Mouse (Mus musculus) layer of hippocampus, postnatal 36 days (tissue): Measurements from ENCODE around the gene Dusp5. TPM values are rescaled to one million over a fixed set of nuclear protein-coding genes. Genes with fewer than 3 reads are reported as not detected.
"Not testable (repeated sequence)": the region's sequence is repeated elsewhere in the genome, so short reads cannot be mapped to it uniquely, and the experiment has no call there.

ENCODE experiments used
- DNase-seq, 2 experiments: peaks; one replicate each; pipeline ENCODE4 v3.0.0; 2022
- total RNA-seq, 2 experiments: library from RNA; stranded (reverse); gene quantifications; 2 replicates each; pipeline ENCODE4 v1.2.3; 2021

Gene Dusp5
- 10 to 100 TPM; 23.6 to 27.0 TPM for total RNA-seq

DNA sequence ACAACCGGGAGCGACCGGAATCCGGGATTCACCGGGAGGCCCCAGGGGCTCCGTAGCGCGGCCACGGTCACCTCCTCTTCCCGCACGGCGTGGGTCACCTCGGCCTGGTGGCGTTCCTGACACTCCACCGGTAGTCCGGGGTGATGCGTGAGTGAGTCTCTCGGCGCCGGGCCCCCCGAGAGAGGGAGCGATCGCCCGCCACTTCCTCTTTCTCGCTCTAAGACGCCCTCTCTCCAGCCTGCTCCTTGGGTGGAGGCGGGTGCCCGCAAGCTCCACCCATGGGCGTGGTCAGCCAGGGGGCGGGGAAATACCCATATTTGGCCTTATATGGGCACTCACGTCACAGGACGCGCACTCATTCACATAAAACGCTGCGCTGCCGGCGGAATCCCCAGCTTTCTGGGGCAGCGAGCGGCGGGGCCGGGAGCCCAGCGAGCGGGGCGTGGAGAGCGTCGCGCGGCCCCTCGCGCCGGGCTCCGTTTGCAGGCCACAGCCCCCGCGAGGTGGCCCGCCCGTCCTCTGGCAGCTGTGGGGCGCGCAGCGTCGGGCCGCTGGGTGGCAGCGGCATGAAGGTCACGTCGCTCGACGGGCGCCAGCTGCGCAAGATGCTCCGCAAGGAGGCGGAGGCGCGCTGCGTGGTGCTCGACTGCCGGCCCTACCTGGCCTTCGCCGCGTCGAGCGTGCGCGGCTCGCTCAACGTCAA, at the start of gene Dusp5:
Dusp5 (plus strand) TSS at position 358 of the 703 bp plus-strand sequence.
- DNase-seq, result peak; percentile 94 to 96

GRCm38 (mm10) chr19:53479590-53479989, 49.3 kb upstream of the Dusp5 start:
- DNase-seq, result no peak

DNA sequence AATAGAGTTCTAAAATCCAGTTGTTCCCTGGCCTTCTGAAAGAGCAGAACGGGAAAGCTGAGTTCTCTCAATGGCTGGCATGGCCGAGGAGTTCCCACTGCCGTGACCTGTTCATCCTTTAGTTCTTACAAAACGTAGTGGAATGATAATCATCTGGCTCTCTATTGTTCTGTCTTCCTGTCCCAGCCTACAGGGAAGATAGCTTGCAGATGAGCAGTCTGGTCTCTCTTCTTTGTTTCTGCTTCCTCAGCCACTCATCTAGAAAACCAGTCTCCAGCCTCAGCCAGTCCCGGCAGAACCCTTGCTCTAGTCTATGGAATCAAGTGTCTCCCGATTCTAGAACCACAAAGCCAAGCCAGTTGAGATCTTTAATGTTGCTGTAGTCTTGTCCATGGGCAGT, 46.8 kb upstream of the Dusp5 start:
- DNase-seq, result no peak

GRCm38 (mm10) chr19:53482527-53482926, 46.4 kb upstream of the Dusp5 start:
- DNase-seq, result no peak

- no peak for DNase-seq
Observed at GRCm38 (mm10) chr19:53483984-53484383, 44.9 kb upstream of the Dusp5 start.

DNA sequence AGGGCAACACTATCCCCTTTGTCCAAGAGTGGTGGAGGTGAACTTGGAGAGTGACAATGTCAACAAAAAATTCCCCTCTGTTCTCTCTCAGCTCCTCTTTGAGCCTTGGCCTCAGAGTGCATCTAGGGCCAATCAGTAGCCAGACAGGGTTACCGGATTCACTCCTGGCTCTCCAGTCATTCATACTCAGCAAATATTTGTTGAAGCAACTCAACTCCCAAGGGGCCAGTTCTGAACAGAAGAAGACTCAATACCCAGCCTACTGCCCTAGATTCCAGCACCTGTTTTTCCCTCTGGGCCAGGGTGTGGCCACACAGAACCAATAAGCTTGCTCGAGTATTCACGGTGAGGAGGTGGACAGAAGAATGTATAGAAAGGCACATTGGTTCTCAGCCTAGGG, 44.0 kb upstream of the Dusp5 start:
- DNase-seq, result no peak

DNA sequence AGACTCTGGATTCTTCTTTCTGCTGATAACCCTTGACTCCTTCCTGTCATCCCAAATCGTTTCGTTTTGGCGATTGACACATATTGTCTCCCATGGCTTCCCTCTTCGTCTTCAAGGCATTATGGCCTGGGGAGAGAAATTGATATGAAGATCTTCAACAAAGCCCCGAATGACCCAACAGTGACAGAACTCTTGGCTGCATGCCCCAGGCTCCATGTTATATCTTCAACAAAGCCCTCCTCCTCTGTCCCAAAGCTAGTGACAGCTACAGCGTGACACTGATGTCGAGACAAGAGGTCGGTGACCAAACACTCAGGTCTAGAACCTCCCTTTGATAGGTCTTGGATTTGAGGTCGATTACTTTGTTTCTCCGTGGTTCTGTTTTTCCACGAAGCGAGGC, 39.7 kb upstream of the Dusp5 start:
- DNase-seq, result no peak

DNA sequence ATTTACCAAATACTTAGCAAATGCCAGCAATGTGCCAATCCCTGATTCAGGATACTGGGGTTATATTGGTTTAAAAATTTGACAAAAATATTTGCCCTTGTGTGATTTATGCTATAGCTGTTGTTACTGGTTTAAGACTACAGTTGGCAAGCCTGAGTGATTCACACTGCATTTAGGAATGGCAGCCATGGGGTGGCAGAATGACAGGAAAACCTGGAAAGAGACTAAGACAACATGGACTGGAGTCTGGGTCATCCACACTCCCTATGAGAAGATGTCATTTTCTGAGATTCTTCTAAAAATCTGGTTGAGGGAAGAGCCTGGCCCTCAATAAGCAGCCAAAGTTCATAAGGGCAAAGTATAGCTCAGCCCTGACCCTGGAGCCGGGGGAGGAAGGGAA, 39.0 kb upstream of the Dusp5 start:
- DNase-seq, result no peak

GRCm38 (mm10) chr19:53490898-53491297, 38.0 kb upstream of the Dusp5 start:
- DNase-seq, result no peak

DNA sequence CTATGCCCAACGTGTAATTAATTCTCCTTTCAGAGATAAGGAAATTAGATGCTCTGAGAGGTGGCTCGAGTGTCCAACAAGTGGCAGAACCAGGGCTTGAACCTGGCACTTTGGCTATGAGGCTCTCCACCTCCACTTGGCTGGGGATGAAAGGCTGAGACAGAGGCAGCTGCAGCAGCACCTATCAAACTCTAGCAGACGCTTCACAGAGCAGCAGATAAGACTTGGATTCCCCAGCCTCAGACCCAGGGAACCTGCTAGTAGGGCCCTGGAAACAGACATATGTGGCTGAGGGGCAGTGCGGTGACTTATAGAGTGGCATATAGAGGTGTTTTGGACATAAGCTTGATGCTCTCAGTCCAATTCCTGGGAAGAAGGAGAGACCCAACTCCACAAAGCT, 36.4 kb upstream of the Dusp5 start:
- DNase-seq, result no peak

DNA sequence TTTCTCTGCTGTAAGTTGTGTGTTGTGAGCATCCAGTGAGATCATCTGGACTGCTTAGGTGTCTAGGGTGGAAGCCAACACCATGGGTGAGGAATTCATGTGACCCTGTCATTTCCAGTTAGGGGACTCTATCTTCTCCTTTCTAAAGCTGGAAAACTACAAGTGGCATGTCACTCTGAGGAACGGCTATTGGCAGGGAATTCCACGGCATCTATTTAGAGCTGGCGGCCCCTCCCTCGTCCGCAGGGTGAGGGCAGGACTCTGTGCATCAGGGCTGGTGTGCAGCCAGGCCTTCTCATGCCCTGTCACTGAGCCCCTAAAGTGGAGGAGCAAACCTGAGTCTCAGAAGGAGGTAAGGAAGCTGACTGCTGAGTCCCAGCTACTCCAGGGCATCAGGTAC, 35.0 kb upstream of the Dusp5 start:
- DNase-seq, result no peak

- DNase-seq, result no peak
Observed at GRCm38 (mm10) chr19:53497910-53498309, 31.0 kb upstream of the Dusp5 start.

GRCm38 (mm10) chr19:53499049-53499448, 29.9 kb upstream of the Dusp5 start:
- DNase-seq, result no peak

GRCm38 (mm10) chr19:53499451-53499940, 29.4 kb upstream of the Dusp5 start:
- no peak for DNase-seq

DNA sequence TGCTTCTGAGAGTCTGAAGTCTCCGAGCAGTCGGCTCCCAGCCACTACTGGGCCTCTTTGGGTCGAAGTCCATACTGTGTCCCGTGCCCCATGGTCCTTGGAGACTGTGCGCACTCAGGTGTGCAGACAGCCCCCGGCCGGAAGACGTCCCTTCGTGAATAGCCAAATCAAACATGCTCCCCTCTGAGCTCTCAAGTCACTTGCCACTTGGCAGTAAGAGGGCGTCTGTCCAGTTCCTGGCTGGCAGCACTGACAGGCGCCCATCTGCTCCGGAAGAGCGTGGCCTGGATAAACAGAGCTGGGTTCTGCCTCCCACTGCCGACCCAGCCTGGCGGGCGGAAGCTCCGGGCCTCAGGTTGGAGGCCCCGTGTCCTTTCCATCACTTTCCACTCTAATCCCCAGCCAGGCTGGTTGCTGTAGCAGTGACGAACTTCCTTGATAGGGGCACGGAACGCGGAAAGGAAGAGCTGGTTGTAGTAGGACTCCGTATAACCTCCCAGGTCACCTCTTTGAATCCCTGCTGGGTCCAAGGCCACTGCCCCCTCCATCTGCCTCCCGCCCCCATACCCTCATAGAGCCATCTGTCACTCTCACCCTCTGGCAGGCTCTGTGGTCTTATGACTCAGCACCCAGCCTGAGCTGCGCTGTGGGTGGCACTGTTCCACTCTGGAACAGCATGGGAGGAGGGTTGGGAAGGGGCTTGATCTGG, 28.5 kb upstream of the Dusp5 start:
- DNase-seq, result peak; percentile 58 to 59

GRCm38 (mm10) chr19:53501239-53501638, 27.7 kb upstream of the Dusp5 start:
- DNase-seq, result not testable (repeated sequence)

DNA sequence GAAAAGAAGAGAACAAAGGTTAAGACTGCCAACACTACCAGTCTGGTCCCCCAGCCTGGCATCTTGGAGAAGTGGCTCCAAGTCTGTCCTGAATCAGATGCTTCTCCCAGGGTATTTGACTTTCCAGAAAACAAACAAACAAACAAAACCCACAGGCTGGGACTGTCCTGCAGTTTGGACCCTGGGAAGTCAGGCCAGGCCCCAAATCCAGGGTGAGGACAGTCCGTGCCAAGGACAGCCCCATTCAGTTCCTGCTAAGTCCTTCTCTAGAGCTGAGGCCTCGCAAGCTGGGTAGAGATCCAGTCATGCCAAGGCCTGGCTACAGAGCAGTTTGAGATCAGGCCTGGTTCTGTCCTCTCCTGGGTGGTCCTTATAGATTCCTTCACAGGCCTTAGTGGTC, 27.1 kb upstream of the Dusp5 start:
- DNase-seq, result no peak

GRCm38 (mm10) chr19:53502891-53503371, 26.0 kb upstream of the Dusp5 start:
- DNase-seq, result peak; percentile 29 to 37

GRCm38 (mm10) chr19:53504181-53504580, 24.7 kb upstream of the Dusp5 start:
- no peak for DNase-seq

DNA sequence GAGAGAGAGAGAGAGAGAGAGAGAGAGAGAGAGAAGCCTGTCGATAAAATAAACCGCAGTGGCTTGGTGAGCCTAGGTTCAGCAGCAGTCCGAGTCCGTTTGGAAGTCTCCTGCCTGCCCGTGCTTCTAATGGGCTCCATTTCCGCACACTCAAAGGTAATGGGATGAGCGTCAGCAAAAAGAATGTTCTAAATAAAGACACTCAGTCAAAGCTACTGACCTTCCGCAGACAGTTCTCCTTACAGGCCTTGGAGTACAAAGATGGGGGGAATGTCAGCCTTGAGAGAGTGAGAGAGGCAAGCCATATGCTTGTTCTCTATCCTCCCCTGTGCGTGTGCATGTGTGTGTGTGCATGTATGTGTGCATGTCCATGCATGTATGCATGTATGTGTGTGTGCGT, 23.2 kb upstream of the Dusp5 start:
- no peak for DNase-seq

DNA sequence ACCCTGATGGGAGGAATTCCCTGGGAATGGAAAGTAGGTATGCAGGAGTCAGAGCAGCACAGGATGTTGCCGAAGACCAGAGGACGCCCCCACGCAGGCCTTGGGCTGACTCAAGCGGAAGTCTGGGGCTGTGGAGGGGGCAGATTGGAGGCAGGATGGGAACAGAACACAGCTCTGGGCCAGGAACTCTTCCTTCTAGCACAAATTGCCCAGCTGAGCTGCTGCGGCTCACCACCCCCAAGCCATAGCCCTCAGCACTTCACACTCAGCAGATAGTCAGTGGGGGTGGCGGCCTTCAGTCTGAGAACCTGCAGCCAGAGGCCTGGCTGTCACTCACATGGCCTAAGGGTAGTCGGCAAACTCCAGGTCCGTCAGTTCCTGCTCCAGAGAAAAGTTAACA, 21.4 kb upstream of the Dusp5 start:
- peak; percentile 42 to 54 for DNase-seq

DNA sequence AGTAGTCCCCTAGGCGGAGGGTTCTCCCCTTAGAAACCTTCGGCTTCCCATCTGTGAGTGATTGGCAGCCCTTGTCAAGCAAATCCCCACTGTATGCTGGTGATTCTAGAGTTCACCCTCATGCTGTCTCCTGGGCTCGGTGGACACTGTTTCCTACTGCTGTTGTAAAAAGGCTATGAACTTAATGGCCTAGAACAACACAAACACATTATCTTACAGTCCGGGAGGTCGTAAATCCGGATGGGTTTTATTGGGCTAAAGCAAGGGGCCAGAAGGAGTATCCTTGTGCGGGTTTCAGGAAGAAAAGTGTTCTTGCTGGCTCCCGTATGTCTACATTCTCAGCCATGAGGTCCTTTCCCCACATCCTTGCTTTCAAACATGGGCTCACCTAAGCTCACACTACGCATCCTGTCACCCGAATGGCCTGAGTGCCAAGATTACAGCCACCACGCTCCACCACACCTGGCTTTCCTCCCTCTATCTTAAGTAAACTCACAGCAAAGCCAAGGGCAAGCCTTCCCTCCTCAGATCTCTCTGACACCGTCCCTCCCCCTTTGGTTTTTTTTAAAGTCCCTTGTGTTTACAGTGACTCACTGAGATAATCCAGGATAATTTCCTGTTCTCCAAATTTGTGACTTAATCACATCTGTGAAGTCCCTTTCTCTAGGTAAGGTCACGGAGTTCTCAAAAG, 17.5 kb upstream of the Dusp5 start:
- DNase-seq, result no peak

GRCm38 (mm10) chr19:53517370-53518096, 11.4 kb upstream of the Dusp5 start:
- DNase-seq, result no peak
